Mouse (Mus musculus): ENCODE measurements around the gene Cobl. TPM values are rescaled to one million over a fixed set of nuclear protein-coding genes. Genes with fewer than 3 reads are reported as not detected.

The Cobl gene
- total RNA-seq, 2 experiments from 2014 or later, result 121 to 139 TPM

DNA sequence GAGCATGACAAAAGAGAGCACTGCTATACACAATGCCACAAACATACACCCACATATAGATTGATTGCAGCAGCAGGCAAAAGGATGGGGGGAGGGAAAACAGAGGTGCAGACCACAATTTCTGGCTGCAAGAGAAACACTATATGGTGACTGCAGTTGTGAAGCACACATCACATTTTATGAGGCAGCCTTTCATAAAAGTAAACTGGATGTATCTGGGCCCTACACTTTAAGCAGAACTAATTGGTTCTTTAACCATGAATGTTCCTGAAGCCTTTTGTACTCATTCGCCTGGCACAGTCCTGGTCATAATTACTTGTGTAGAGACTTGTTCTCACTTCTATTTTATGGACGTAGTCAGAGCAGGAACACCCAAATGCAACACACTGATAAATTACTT lies 19.5 kb downstream of the Cobl start:
- no peak for DNase-seq (ENCODE audit: low spot score)

DNA sequence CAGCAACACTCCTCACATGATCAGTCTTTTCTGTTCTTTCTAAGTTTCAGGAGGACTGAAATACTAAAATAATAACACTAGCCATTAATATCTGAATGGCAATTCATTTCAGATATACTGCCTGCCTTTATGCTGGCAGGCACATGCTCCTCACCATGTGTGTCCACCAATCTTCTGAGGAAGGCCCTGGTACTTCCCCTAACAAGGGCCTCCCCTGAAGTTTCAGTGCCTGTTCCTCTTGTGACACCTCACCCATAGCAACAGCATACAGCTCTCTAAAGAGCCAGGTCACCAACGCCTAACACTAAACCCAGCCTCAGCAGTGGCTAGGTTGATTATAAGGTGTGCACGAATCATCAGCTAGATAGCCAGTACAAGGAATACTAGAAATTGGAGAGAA lies 20.5 kb downstream of the Cobl start:
- no peak for DNase-seq (ENCODE audit: low spot score)

DNA sequence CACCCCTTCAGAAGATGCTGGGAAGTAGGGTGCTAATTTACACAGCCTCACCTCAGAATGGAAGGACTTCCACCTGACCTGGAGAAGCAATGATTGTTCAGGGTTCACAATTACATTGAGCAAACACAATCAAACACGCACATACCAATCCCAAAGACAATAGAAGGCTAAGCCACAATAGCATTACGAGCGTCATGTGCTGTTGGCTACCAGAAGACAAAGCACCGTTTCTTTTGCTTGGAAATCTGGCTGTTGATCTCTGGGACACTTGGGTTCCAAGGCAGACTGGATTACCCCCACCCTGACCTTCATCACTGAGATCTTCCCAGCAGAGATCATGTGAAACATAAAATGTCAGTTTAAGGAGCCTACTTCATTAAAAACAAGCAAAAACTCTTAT lies 21.1 kb downstream of the Cobl start:
- no peak for DNase-seq (ENCODE audit: low spot score)

DNA sequence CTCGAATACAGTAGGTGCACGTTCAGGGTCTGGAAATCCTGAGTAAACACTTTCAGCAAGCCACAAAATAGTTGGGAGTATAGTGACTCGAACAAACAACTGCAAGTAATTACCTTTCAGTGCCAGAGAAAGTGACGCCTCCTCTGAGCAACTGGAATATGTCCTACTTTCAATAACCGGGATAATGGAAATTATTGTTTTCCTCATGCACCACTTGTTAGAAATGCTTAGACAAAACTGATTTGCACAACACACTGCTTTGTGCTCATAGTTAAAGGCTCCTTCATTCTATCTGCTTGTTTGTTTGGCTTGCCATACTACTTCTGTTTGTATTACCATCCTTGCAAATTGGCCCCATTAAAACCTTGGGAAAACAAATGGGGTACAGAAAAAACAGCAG lies 21.6 kb downstream of the Cobl start:
- DNase-seq (ENCODE audit: low spot score), result no peak

DNA sequence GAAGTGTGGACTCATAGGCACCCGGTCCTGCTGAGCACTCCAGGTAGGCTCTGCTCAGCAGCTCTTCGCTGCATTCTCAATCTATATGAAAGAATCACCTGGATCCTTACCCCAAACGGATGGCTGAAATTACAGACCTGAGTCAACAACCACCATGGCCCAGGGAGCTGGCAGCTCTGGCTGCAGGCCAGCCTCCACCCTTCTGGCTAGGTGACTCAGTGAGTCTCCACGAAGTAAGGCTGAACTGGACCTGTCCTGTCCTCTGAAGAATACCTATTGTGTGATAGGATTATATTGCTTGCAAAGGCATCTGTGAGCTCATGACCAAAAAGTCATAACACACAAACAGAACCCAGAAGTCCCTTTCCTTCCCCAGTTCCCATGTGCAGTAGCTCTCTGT lies 22.5 kb downstream of the Cobl start:
- no peak for DNase-seq (ENCODE audit: low spot score)

DNA sequence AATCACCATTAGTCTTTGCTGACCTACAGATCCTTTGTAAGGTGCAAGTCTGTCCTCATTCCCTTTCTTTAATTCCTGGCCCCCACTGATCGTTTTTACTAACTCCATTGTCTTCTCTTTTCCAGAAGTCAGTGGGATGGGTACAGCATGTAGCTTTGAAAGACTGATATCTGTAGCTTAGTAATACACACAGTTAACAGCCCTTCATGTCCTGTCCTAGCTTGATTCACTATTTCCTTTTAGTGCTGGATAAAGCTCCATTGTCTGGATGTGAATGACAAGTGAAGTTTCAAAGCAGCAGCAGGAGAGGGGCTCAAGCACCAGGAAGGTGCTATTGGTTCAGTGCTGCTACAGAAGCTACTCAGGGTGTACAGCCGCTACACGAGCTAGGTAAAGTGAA lies 28.9 kb downstream of the Cobl start:
- no peak for DNase-seq (ENCODE audit: low spot score)

DNA sequence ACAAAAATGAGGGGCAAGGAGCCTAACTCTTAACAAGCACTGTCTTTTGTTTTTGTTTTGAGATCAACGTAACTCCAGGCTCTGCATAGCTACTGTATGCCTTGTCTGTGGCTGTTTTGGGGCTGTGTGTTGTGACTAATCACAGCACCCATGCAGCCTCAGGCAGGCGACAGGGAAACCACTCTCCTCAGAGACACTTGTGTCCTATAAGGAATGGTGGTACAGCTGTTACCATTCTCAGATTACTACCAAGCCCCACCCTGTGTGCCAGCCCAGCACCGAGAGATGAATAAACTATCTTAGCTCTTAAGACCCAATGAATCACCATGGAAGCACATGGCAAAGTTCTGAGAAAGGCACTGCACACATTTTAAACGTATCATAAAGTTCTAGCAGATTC lies 29.7 kb downstream of the Cobl start:
- peak; percentile 61 for DNase-seq (ENCODE audit: low spot score)

DNA sequence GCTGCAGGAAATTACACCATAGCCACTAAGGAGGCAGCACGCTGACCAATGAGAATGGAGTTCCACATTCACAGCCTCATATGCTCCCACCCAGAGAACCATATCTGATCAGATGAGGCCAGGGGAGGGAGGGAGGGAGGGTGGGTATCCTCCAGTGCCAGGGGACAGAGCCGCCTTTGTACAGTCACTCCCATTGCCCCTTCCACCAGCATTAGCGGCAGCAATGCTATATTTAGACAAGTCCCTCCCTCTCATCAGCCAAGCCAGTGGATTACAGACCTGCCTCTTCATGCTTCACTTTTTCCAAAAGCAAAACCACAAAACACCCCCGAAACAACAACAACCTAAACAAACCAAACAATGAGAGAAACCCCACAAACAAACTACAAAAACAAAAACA lies 30.2 kb downstream of the Cobl start:
- DNase-seq (ENCODE audit: low spot score), result peak; percentile 38

DNA sequence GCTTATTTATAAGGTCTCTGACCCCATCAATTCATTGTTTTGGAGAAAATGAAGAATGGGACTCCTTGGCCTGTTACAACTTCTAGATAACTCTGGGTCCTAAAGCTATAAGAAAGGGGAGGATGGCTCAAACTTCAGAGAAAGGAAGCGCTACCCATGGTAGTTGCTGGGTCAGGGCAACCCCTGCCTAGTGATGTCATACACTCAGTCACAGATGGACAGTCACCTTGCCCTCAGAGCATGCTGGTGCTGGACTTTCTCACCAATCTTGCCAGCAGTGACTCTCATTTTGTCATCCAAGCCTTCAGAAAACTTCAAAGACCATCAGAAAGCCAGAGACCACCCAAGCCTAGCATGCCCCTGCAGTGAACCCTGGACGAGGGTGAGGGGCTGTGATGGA lies 32.8 kb downstream of the Cobl start:
- DNase-seq (ENCODE audit: low spot score), result no peak

DNA sequence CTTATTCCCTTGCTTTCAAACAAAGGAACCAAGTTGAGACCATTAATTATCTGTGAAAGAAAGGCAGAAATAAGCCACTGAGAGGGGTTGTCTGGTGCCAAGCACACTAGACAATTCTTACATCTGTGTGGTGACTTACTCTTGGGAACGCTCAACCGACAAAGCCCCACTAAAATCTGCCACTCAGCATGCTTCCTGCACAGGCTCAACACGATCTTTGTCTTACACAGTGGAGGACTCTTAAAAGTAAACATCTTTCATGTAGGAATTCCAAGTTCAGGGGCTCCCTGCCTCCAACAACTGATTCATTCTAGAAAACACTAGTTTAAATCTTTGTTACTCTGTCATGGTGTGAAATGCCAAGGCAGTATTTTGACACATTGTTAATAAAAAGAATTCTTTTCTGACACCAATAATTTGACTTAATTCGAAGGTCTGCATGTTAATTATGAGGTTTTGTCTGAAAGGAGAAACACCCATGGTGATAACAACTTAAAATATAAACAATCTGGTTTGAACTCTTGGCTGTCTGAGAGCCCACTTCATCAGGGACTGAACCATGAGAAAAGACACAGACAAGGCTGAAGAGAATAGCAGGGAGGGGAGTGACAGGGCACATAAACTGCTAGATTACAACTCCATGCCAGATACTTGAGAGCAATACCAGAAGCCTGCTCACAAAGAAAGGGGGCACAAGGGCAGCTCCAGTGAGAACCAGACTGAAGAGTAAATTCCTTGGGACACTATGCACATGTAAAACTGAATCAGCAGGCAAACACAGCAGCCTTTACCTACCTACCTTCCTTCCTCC lies 34.3 kb downstream of the Cobl start:
- DNase-seq (ENCODE audit: low spot score), result no peak

DNA sequence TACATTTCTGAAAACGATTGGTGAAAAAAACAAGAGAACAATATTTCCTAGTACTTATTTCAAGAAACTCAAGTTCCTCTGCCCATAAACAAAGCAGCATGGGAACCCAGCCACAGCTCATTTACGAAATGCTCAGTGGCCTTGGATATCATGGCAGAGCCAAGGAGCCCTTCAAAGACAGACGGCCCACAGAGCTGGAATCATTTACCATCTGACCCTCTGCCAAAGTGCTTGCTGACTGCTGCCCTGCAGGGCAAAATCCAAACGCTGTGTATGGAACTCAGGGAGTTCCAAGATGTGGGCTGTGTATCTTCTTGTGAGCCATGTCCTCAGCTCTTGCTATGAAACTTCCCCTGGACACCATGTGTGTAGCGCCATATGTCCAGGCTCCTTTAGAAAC lies 38.0 kb downstream of the Cobl start:
- peak; percentile 73 for DNase-seq (ENCODE audit: low spot score)

DNA sequence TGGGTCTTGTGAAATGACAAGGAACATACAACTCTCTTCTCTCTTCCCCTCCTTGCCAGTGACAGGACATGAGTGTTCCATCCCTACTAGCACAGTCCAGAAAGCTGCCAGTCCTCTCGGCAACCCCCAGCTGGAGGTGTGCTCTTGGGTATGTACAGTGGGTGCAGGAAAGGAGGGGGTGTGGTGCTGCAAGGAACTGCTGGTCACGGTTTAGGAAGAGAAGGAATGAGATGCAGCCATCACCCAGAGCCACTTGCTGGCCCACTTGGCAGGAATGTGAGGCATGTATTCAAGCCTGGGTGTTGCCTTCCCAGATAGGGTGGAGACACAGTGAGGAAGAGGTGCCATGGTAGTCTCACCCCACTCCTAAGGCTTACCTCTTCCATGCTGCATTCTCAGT lies 40.6 kb downstream of the Cobl start:
- DNase-seq (ENCODE audit: low spot score), result no peak

DNA sequence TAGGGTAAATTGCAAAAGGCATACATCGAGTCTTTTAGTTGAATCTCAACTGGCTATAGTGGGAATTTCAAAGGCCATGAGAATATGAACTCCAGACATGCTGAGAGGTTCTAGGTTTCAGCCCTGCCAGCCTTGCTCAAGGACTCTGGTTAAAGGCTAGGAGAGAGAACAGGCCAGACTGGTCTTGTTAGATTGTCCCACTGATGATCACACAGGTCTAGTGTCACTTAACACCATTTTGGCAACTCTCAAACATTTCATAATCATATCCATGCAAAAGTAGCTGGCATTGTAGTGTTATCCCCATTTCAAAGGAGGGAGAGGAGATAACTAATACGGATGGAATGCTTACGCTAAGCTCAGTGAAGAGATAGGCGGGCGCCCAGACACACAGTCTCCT lies 43.6 kb downstream of the Cobl start:
- DNase-seq (ENCODE audit: low spot score), result no peak

DNA sequence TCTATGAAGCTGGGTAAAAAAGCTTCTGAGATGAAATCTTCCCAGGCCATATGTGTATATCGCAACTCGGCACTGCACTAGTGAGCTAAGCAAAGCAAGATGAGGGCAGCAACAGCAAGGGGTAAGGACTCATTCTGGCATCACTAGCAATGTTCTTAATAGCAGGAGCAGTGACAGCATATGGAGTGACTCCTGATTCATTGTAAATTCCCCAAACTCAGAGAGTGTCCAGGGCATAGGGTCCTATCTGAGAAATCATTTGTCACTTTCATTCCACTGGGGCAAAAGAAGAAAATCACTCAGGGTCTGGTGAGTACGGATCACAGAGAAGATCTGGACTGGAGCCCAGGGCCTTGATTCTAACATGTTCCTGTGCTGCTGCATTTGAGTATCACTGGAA lies 44.6 kb downstream of the Cobl start:
- DNase-seq (ENCODE audit: low spot score), result no peak

DNA sequence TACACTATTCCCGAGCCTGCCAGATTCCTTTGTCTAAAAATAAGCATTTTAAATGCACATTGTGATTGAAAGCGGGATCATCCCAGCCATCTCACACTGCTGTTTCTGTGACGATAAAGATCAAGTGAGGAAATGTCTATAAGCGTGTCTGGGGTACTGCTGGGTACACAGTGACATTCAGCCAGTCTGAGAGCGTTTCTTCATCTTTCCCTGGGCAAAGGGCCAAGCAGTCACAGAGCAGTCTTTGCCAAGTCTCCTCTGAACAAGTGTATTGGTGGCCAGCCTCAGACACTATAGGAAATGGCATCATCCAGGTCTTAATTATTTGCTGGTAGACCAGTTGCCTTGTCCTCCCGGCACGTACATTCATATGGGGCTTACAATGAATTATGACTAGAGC lies 47.9 kb downstream of the Cobl start:
- DNase-seq (ENCODE audit: low spot score), result peak; percentile 49

DNA sequence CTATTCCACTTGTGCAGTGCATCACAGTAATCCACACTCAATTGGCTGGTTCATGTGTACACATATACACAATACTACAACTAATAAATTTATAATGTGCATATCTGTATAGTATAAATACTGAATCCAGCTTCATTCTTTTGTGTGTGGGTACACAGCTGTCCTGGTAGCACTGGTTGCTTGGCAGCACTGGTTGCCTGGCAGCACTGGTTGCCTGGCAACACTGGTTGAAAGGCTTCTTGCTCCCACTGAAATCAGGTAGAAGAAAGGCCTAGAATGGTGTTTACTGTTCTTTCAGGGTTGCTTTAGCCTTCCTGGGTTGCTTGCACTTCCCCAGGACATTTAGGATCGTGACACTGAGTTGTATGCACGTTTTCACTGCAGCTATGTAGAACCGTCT lies 49.4 kb downstream of the Cobl start:
- no peak for DNase-seq (ENCODE audit: low spot score)

DNA sequence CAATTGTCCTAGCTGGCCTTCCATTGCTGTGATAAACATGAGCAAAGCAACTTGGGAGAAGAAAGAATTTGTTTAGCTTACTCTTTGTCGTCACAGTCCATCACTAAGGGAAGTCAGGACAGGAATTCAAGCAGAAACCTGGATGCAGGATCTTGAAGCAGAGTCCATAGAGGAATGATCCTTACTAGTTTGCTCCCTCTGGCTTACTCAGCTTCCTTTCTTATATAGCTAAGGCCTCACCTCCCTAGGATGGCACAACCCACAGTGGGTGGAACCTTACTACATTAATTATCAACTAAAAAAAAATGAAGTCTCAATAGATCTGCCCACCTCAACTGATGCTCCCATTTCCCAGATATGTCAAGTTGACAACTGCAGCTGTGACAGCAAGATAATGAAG lies 52.8 kb downstream of the Cobl start:
- DNase-seq (ENCODE audit: low spot score), result no peak

DNA sequence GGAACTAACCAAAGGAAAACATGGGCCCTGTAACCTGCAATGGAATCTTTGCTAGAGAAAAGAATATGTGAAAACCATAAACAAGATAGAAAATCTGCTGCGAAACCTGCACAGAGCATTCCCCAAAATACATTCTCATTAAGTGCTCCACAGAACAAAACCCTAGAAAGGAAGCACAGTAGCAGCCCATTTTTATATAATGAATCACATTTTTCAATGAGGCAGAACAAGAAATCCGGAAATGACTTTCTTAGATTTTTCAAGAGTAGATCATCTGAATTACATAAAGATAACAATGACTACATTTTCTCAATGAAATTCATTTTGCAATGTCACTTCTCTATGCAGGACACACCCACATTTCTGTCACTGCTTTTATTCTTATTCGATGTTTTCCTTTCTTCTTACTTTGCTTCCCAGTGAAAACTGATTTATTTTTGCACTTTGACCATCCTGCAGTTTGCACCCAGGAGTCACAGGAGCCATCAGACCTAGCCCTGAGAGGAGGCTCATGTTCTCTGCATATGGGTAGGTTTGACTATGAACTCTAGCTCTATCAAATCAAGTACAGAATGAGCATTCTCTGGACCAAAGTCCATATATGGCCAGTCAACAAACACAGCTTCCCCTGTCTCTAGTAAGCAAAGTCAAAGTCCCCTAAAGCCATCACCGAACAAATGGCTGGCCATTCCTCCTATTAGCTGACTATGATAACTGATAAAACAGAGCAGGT lies 53.5 kb downstream of the Cobl start:
- DNase-seq (ENCODE audit: low spot score), result no peak

DNA sequence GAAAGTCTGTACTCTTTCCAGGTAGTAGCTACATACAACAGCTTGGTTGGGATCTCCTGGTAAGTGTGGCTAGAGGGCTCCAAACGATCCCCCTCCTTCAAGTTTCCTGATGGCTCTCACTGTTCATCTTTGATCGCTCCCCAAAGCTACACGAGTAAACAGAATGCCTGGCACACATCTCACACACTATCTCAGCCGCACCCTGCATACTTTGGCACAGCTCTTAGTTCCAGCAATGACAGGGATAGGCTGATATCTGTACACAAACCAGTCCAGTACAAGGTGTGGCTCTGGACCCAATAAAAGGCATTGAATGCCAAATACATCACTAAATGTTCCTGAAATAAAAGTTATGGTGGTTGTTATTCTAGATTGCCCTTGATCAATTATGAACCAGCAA lies 55.3 kb downstream of the Cobl start:
- DNase-seq (ENCODE audit: low spot score), result peak; percentile 23

DNA sequence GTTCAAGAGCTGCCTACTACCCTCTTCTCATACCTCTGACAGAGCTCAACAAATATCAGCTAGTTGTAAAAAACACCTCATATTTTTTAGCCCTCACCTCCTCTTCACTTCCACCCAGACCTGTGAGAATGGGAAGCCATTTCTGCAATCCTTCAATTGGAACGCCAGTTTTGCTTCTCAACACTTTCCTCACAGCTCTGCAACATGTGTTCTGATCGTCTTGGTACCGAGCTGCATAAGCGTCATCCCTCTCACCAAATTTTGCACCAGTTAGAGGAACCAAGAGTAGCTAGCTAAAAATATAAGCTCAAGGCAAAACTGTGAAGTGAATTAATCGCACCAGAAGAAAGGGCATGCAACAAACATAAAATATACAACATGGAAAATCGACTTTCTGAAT lies 56.9 kb downstream of the Cobl start:
- DNase-seq (ENCODE audit: low spot score), result no peak

DNA sequence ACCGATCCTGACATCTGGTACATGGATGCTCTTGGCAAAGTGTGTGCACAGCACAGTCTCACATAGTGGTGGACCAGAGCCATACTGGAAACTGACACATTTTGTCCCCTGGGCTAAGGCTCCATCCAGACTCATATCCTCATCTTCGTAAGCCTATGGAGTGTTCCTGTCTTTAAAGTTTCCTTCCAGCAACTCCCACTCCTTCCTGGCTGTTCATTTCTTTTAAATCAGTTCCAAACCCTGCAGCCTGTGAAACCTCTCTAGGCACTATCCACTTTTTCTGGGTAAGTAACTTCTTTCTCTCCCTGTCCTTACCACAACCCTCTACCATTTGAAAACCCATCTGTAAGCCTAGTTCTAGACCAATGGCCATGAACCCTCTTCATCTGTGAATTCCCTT lies 64.9 kb downstream of the Cobl start:
- no peak for DNase-seq (ENCODE audit: low spot score)

DNA sequence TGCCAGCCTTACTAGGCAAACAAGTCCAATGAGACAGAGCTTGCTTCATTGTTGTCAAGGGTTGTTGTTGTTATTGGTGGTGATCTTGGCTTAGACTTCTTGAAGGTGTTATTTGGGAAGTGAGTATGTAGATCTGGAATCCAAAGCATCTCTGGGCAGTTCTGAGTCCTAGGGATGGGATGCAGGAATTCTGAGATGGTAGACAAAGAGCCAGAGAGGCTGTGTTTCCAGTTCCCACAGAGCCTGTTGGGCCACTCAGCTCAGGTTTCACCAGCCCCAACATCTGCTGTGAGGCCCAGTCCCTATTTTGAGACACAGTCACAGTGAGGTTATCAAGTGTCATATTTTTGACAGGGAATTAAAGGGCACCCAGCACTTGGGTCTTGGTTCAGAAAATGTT lies 68.6 kb downstream of the Cobl start:
- peak; percentile 62 for DNase-seq (ENCODE audit: low spot score)

DNA sequence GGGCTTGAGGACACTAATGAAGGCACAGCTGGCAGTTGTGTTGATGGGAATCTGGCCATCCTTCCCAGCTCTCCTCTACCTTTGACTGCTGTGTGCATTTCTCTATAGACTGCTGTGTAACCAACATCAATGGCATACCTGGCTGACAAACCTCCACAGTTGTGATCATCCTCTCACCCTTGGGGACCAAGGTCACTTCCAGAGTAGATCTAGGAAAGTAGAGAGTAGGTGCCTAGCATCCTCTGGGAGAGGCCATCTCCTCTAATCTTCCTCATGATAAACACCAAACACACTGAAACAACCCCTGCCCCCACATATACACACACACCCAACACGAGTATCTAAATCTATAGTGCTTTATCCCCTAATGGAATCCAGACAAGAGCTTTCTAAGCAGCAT lies 70.1 kb downstream of the Cobl start:
- no peak for DNase-seq (ENCODE audit: low spot score)
